ENCODE assay signal across 27 mouse cellular contexts in genomic region chr7:127142666-127143065, GRCm38 (mm10). TPM values are rescaled to one million over a fixed set of nuclear protein-coding genes. Genes with fewer than 3 reads are reported as not detected.
A peak's percentile ranks its signal among the peaks of the same experiment; 100 is the strongest.
DNase-seq lines count a peak whose midpoint lies in the region; ATAC-seq and TF ChIP-seq lines count a peak whose summit lies in the region.
"Had no signal": no experiment of that assay in that cellular context is flagged by ENCODE, and none has a peak within 500 bp of the region (broad histone marks: within the 10 kb centered on the region; RNA-seq: fewer than 3 reads in every experiment).

No protein-coding gene starts in this region.

- peaks cover 7% of the 10 kb centered on the region for H3K79me2 ChIP-seq in MEL (ENCODE audit: control insufficient read depth, insufficient read depth, low read length, poor library complexity)

- peaks cover 86% of the 10 kb centered on the region for H3K4me1 ChIP-seq in liver, embryonic 12.5 days
- H3K4me1 ChIP-seq in MEL (ENCODE audit: control insufficient read depth in 1 of 2, insufficient read depth in 2 of 2, low read length in 2 of 2): peaks cover 27 to 64% of the 10 kb centered on the region in 2 experiments
- H3K4me1 ChIP-seq in liver, embryonic 15.5 days (replicated peaks): peaks cover 85% of the 10 kb centered on the region
- no peaks in the 10 kb centered on the region for H3K4me1 ChIP-seq in hindbrain, embryonic 14.5 days (replicated peaks; ENCODE audit: control insufficient read depth, insufficient read depth, low read length)
- H3K4me1 ChIP-seq: embryonic facial prominence, embryonic 15.5 days; forebrain, embryonic 12.5 days had no signal

- no peak for ATAC-seq in liver, embryonic 12.5 days
- ATAC-seq in liver, embryonic 15.5 days (ENCODE audit: insufficient read depth): no peak
- no peak for ATAC-seq in hindbrain, embryonic 14.5 days (ENCODE audit: low FRiP score)
- ATAC-seq: forebrain, embryonic 14.5 days; forebrain, embryonic 16.5 days had no signal

- DNase-seq in liver: no peak
- no peak for DNase-seq in MEL (ENCODE audit: low read depth, low spot score)
- peak; percentile 36 for DNase-seq in MEL-GATA-1-ER (ENCODE audit: extremely low read depth, low read depth)
- no peak for DNase-seq in hindbrain, embryonic 14.5 days (ENCODE audit: low spot score)
- no peak for DNase-seq in layer of hippocampus, postnatal 10 days (ENCODE audit: low spot score in 2 of 2)
- DNase-seq: adrenal gland, adult 2 months; adrenal gland, postnatal 10 days; adrenal gland, postnatal 25 days; cerebellum, adult 11 months; cerebellum, adult 18-20 months; cerebellum, adult 8-10 months; cerebellum, adult 9-11 months; cerebellum, postnatal 14 days; cerebellum, postnatal 36 days; embryo, embryonic 11 days had no signal

- WGBS in liver, embryonic 12.5 days (ENCODE audit: insufficient replicate concordance): 55% methylated on average over 4 of the region's 4 CpGs
- 43% methylated on average over 4 of the region's 4 CpGs for WGBS in liver, embryonic 15.5 days (ENCODE audit: insufficient replicate concordance)
- WGBS in hindbrain, embryonic 14.5 days: 96% methylated on average over 4 of the region's 4 CpGs

- TF ChIP-seq RAD21 in MEL (IDR thresholded peaks at IDR 0.05; ENCODE audit: low read depth, low read length): no peak

- H3K9ac ChIP-seq in liver, embryonic 12.5 days: no peak overlapping the region
- H3K9ac ChIP-seq in MEL (ENCODE audit: control insufficient read depth, low read depth, low read length, poor library complexity, severe bottlenecking): peak overlapping the region; percentile 11; the same call in 1 of the 2 replicates
- H3K9ac ChIP-seq in liver, embryonic 15.5 days: no peak overlapping the region
- H3K9ac ChIP-seq in hindbrain, embryonic 14.5 days: no peak overlapping the region
- H3K9ac ChIP-seq: embryonic facial prominence, embryonic 15.5 days; forebrain, embryonic 12.5 days had no signal

- H3K36me3 ChIP-seq in liver, embryonic 12.5 days: no peaks in the 10 kb centered on the region
- peaks cover 0 to 58% of the 10 kb centered on the region in 2 experiments; a peak in 2 of 4 replicates for H3K36me3 ChIP-seq in MEL (ENCODE audit: control insufficient read depth in 1 of 2, insufficient read depth in 2 of 2, low read length in 2 of 2)
- H3K36me3 ChIP-seq in liver, embryonic 15.5 days (replicated peaks): no peaks in the 10 kb centered on the region
- H3K36me3 ChIP-seq in hindbrain, embryonic 14.5 days (replicated peaks; ENCODE audit: control insufficient read depth, insufficient read depth): no peaks in the 10 kb centered on the region
- H3K36me3 ChIP-seq: embryonic facial prominence, embryonic 13.5 days; embryonic facial prominence, embryonic 15.5 days; forebrain, embryonic 10.5 days; forebrain, embryonic 12.5 days had no signal

- peak overlapping the region; percentile 39 for H3K4me2 ChIP-seq in liver, embryonic 12.5 days
- no peak overlapping the region for H3K4me2 ChIP-seq in liver, embryonic 15.5 days
- no peak overlapping the region for H3K4me2 ChIP-seq in hindbrain, embryonic 14.5 days (replicated peaks)
- H3K4me2 ChIP-seq: embryonic facial prominence, embryonic 13.5 days; embryonic facial prominence, embryonic 15.5 days; forebrain, embryonic 12.5 days had no signal

- no peak; a peak in 1 of 4 replicates for TF ChIP-seq POLR2A in MEL (IDR thresholded peaks at IDR 0.05; ENCODE audit: control insufficient read depth in 1 of 2, insufficient read depth in 1 of 2, low read depth in 1 of 2, low read length in 2 of 2, poor library complexity in 1 of 2)

- no peak overlapping the region for H3K4me3 ChIP-seq in liver, embryonic 12.5 days
- H3K4me3 ChIP-seq in MEL (ENCODE audit: control insufficient read depth in 1 of 2, insufficient read depth in 1 of 2, low read depth in 2 of 2, low read length in 2 of 2): peak overlapping the region in 1 of 2 experiments; percentile 8; a peak in 1 of 4 replicates
- H3K4me3 ChIP-seq in liver, embryonic 15.5 days (replicated peaks): no peak overlapping the region
- no peak overlapping the region for H3K4me3 ChIP-seq in hindbrain, embryonic 14.5 days (replicated peaks; ENCODE audit: low read length)
- H3K4me3 ChIP-seq: embryonic facial prominence, embryonic 13.5 days; embryonic facial prominence, embryonic 15.5 days; erythroblast, embryonic 14.5 days; forebrain, embryonic 10.5 days; forebrain, embryonic 12.5 days had no signal

- H3K27ac ChIP-seq in liver, embryonic 12.5 days: peak overlapping the region; percentile 85; the same call in 1 of the 2 replicates
- peak overlapping the region; percentile 91 for H3K27ac ChIP-seq in MEL (ENCODE audit: control insufficient read depth, low read depth, low read length)
- H3K27ac ChIP-seq in liver, embryonic 15.5 days (replicated peaks): peak overlapping the region; percentile 56; the same call in 1 of the 2 replicates
- no peak overlapping the region for H3K27ac ChIP-seq in hindbrain, embryonic 14.5 days
- H3K27ac ChIP-seq: embryonic facial prominence, embryonic 13.5 days; embryonic facial prominence, embryonic 15.5 days; forebrain, embryonic 10.5 days; forebrain, embryonic 12.5 days had no signal

- no peaks in the 10 kb centered on the region for H3K9me3 ChIP-seq in liver, embryonic 12.5 days (replicated peaks)
- H3K9me3 ChIP-seq in MEL (replicated peaks; ENCODE audit: insufficient read depth, low read length): no peaks in the 10 kb centered on the region
- H3K9me3 ChIP-seq in liver, embryonic 15.5 days (replicated peaks): no peaks in the 10 kb centered on the region
- no peaks in the 10 kb centered on the region for H3K9me3 ChIP-seq in hindbrain, embryonic 14.5 days (ENCODE audit: control insufficient read depth, low read length)
- H3K9me3 ChIP-seq: embryonic facial prominence, embryonic 13.5 days; embryonic facial prominence, embryonic 15.5 days; forebrain, embryonic 10.5 days; forebrain, embryonic 12.5 days had no signal

- no peaks in the 10 kb centered on the region for H3K27me3 ChIP-seq in liver, embryonic 12.5 days (replicated peaks)
- H3K27me3 ChIP-seq in MEL (ENCODE audit: control insufficient read depth in 1 of 2, insufficient read depth in 2 of 2, low read length in 2 of 2): no peaks in the 10 kb centered on the region
- no peaks in the 10 kb centered on the region for H3K27me3 ChIP-seq in liver, embryonic 15.5 days
- no peaks in the 10 kb centered on the region for H3K27me3 ChIP-seq in hindbrain, embryonic 14.5 days (ENCODE audit: control insufficient read depth, insufficient read depth, low read length)
- H3K27me3 ChIP-seq: embryonic facial prominence, embryonic 13.5 days; embryonic facial prominence, embryonic 15.5 days; forebrain, embryonic 12.5 days had no signal

- TF ChIP-seq CTCF in MEL (IDR thresholded peaks at IDR 0.05 in 2 of 3, conservative IDR thresholded peaks at IDR 0.05 in 1 of 3; ENCODE audit: control insufficient read depth in 1 of 3, insufficient read depth in 1 of 3, low read depth in 2 of 3, low read length in 3 of 3, poor library complexity in 1 of 3, severe bottlenecking in 1 of 3): no peak

- peak; percentile 53 to 67; a peak in 1 of 4 replicates for TF ChIP-seq EP300 in MEL (IDR thresholded peaks at IDR 0.05; ENCODE audit: low read depth in 1 of 2, low read length in 2 of 2)

RNA-seq across cellular contexts. Expression of gene Spn, which starts 5.0 kb away (rescaled TPM):
- polyA plus RNA-seq in liver, embryonic 12.5 days (2016; fragmentation: Nextera tagmentation; extraction: Ambion mirVana): 7.3 and 7.4 TPM in 2 replicates
- 169 and 182 TPM in 2 replicates for total RNA-seq in MEL (2012; rRNA removed)
- polyA plus RNA-seq in MEL (2012; ENCODE audit: insufficient read depth in 1 of 2, insufficient read length in 2 of 2, low read depth in 1 of 2, low replicate concordance in 2 of 2, missing spikeins in 1 of 2): 100 to 1,000 TPM; 135 to 184 TPM
- polyA plus RNA-seq in liver, embryonic 15.5 days (2015; fragmentation: Nextera tagmentation; extraction: Ambion mirVana): 6.7 and 6.8 TPM in 2 replicates
- polyA plus RNA-seq in hindbrain, embryonic 14.5 days (2014; fragmentation: Nextera tagmentation; extraction: Ambion mirVana): not detected in 2 replicates
- total RNA-seq in layer of hippocampus, postnatal 10 days (2021): under 1 TPM; 0.33 to 0.55 TPM
- polyA plus RNA-seq: embryonic facial prominence, embryonic 11.5 days; forebrain, embryonic 14.5 days had no signal

RNA-seq across cellular contexts. Expression of gene Qprt, which starts 20.6 kb away (rescaled TPM):
- polyA plus RNA-seq in liver, embryonic 12.5 days (2016; fragmentation: Nextera tagmentation; extraction: Ambion mirVana): 36.5 and 40.3 TPM in 2 replicates
- 2.5 and 2.7 TPM in 2 replicates for total RNA-seq in MEL (2012; rRNA removed)
- polyA plus RNA-seq in MEL (2012; ENCODE audit: insufficient read depth in 1 of 2, insufficient read length in 2 of 2, low read depth in 1 of 2, low replicate concordance in 2 of 2, missing spikeins in 1 of 2): 1 to 10 TPM in 1 of 2 experiments, not detected in 1; 3.7 TPM
- 65.5 and 76.7 TPM in 2 replicates for polyA plus RNA-seq in liver, embryonic 15.5 days (2015; fragmentation: Nextera tagmentation; extraction: Ambion mirVana)
- 0.55 and 0.87 TPM in 2 replicates for polyA plus RNA-seq in hindbrain, embryonic 14.5 days (2014; fragmentation: Nextera tagmentation; extraction: Ambion mirVana)
- total RNA-seq in layer of hippocampus, postnatal 10 days (2021): under 1 TPM; 0.20 to 0.57 TPM
- polyA plus RNA-seq: C2C12 had no signal

RNA-seq across cellular contexts. Expression of gene AI467606, which starts 51.5 kb away (rescaled TPM):
- 8.3 and 8.5 TPM in 2 replicates for polyA plus RNA-seq in liver, embryonic 12.5 days (2016; fragmentation: Nextera tagmentation; extraction: Ambion mirVana)
- total RNA-seq in MEL (2012; rRNA removed): 51.1 and 54.9 TPM in 2 replicates
- 100 to 1,000 TPM in 1 of 2 experiments, 10 to 100 TPM in 1; 79.4 to 101 TPM for polyA plus RNA-seq in MEL (2012; ENCODE audit: insufficient read depth in 1 of 2, insufficient read length in 2 of 2, low read depth in 1 of 2, low replicate concordance in 2 of 2, missing spikeins in 1 of 2)
- polyA plus RNA-seq in liver, embryonic 15.5 days (2015; fragmentation: Nextera tagmentation; extraction: Ambion mirVana): 8.2 and 9.5 TPM in 2 replicates
- polyA plus RNA-seq in hindbrain, embryonic 14.5 days (2014; fragmentation: Nextera tagmentation; extraction: Ambion mirVana): 1.7 and 1.9 TPM in 2 replicates
- total RNA-seq in layer of hippocampus, postnatal 10 days (2021): 1 to 10 TPM; 1.3 to 1.4 TPM

RNA-seq across cellular contexts. Expression of gene Cd2bp2, which starts 53.2 kb away (rescaled TPM):
- 35.0 and 36.0 TPM in 2 replicates for polyA plus RNA-seq in liver, embryonic 12.5 days (2016; fragmentation: Nextera tagmentation; extraction: Ambion mirVana)
- total RNA-seq in MEL (2012; rRNA removed): 55.6 and 64.8 TPM in 2 replicates
- 10 to 100 TPM in 1 of 2 experiments, not detected in 1; 56.7 TPM for polyA plus RNA-seq in MEL (2012; ENCODE audit: insufficient read depth in 1 of 2, insufficient read length in 2 of 2, low read depth in 1 of 2, low replicate concordance in 2 of 2, missing spikeins in 1 of 2)
- polyA plus RNA-seq in liver, embryonic 15.5 days (2015; fragmentation: Nextera tagmentation; extraction: Ambion mirVana): 18.0 and 21.5 TPM in 2 replicates
- polyA plus RNA-seq in hindbrain, embryonic 14.5 days (2014; fragmentation: Nextera tagmentation; extraction: Ambion mirVana): 63.7 and 64.9 TPM in 2 replicates
- 10 to 100 TPM; 70.5 to 75.5 TPM for total RNA-seq in layer of hippocampus, postnatal 10 days (2021)

RNA-seq across cellular contexts. Expression of gene Zg16, which starts 55.5 kb away (rescaled TPM):
- not detected in 2 replicates for polyA plus RNA-seq in liver, embryonic 12.5 days (2016; fragmentation: Nextera tagmentation; extraction: Ambion mirVana)
- total RNA-seq in MEL (2012; rRNA removed): 57.1 and 89.3 TPM in 2 replicates
- polyA plus RNA-seq in MEL (2012; ENCODE audit: insufficient read depth in 1 of 2, insufficient read length in 2 of 2, low read depth in 1 of 2, low replicate concordance in 2 of 2, missing spikeins in 1 of 2): 10 to 100 TPM in 1 of 2 experiments, not detected in 1; 50.4 TPM
- 0.24 and 0.33 TPM in 2 replicates for polyA plus RNA-seq in liver, embryonic 15.5 days (2015; fragmentation: Nextera tagmentation; extraction: Ambion mirVana)
- polyA plus RNA-seq in hindbrain, embryonic 14.5 days (2014; fragmentation: Nextera tagmentation; extraction: Ambion mirVana): not detected in 2 replicates
- not detected for total RNA-seq in layer of hippocampus, postnatal 10 days (2021)
- total RNA-seq: adrenal gland, adult 2 months; adrenal gland, postnatal 25 days; ES-E14 had no signal
- polyA plus RNA-seq: C2C12; embryonic facial prominence, embryonic 11.5 days; embryonic facial prominence, embryonic 13.5 days; embryonic facial prominence, embryonic 15.5 days; erythroblast, embryonic 14.5 days; forebrain, embryonic 10.5 days; forebrain, embryonic 12.5 days; forebrain, embryonic 14.5 days; forebrain, embryonic 16.5 days had no signal

Comparison
In these comparisons a context has a peak if more than half of its experiments do, and no peak if none do; other contexts are left out.
1. RNA of gene Spn, which starts 5.0 kb away (polyA plus RNA-seq): 135 to 184 TPM in MEL; 7.3 to 7.4 TPM in liver, embryonic 12.5 days, 6.7 to 6.8 TPM in liver, embryonic 15.5 days and not detected in hindbrain, embryonic 14.5 days; every median in the first group is over 10 times any median in the second.